Mouse (Mus musculus) ES-E14 (cell line): Measurements from ENCODE around the gene Zfand3.

Experiments
- HCFC1 ChIP-seq: IDR thresholded peaks from 2 replicates; pipeline ENCODE4 v1.6.1; 2012; ENCODE audit warnings: low read length, inconsistent platforms, borderline replicate concordance; ENCODE audit not compliant: insufficient read depth
- MAFK ChIP-seq: IDR thresholded peaks from 2 replicates; pipeline ENCODE4 v1.6.1; 2014; ENCODE audit warnings: mild to moderate bottlenecking, low read depth, low read length, inconsistent platforms; ENCODE audit not compliant: insufficient read depth

DNA sequence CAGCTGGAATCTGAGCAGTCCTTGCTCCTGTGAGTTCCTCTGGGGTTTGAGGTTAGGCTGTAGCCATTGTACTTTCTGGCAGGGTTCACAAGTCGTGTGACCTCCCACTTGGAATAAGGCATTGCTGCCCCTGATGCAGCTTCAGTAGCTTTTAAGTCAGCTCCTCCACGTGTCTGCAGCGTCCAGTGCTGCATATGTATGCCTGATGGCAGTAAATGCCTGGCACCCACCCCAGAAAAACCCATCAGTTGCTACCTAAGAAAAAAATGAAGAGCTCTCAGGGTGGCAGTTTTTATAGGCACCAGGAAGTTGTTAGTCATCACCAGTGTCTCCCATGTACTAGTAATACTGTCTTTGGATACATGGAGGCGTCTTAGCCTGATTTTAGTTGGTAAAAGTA is 79.5 kb downstream of the Zfand3 start:
- TF ChIP-seq MAFK (no peak), HCFC1 (no peak)
